8 mouse cellular contexts compared by ENCODE assay signal in the genomic region with DNA sequence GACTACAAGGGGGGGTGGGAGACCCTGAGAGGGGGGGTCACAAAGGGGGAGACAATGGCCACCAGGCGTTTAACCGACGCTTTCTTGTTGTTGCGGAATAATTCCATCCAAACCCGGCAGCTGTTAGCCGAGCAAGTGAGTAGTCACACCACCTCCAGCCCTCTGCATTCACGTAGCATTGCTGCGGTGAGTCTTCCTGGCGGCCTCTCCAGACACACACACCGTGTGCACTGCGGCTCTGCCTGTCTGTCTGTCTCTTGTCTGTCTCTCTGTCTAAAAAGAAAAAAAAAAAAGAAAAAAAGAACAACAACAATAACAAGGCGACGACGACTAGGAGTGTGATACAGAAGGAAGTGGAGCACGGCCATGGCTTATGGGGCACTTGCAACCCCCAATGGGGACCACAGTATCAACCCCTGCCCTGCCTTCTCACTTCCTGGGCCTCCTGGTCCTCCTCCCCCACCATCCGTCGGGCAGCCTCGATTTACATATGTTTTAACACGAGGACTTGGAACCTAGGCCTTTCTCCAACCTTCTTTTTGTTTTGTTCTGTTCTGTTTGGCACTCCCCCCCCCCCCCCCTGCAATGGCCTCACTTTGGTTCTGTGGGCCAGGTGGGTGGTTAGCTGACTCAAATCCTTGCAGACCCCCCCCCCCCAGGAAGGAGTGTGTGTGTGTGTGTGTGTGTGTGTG. TPM values are rescaled to one million over a fixed set of nuclear protein-coding genes. Genes with fewer than 3 reads are reported as not detected.
DNase-seq lines count a peak whose midpoint lies in the region; ATAC-seq and TF ChIP-seq lines count a peak whose summit lies in the region.

No protein-coding gene starts in this region.

- no peak for DNase-seq in testis, postnatal 10 days (ENCODE audit: low spot score)
- DNase-seq in cerebellum, adult 9-11 months, result peak; percentile 33
- peak; percentile 48 for DNase-seq in stomach, postnatal 0 days (ENCODE audit: low spot score)
- DNase-seq in urinary bladder, adult 2 months (ENCODE audit: low spot score), result no peak

- H3K27me3 ChIP-seq in testis, adult 2 months (ENCODE audit: control insufficient read depth, insufficient read depth, low read length), result no peaks in the 10 kb centered on the region
- no peaks in the 10 kb centered on the region for H3K27me3 ChIP-seq in heart, embryonic 16.5 days (ENCODE audit: control insufficient read depth, insufficient read depth, low read length)
- no peaks in the 10 kb centered on the region for H3K27me3 ChIP-seq in limb, embryonic 13.5 days
- no peaks in the 10 kb centered on the region for H3K27me3 ChIP-seq in midbrain, embryonic 13.5 days
- H3K27me3 ChIP-seq in stomach, postnatal 0 days (ENCODE audit: control insufficient read depth, insufficient read depth, low read length), result no peaks in the 10 kb centered on the region

- no peak for TF ChIP-seq POLR2A in testis, adult 2 months (IDR thresholded peaks at IDR 0.05; ENCODE audit: control insufficient read depth, low read depth, low read length)

- TF ChIP-seq CTCF in testis, adult 2 months (IDR thresholded peaks at IDR 0.05; ENCODE audit: control insufficient read depth, insufficient read depth, insufficient replicate concordance, low read depth, low read length), result no peak
- no peak for TF ChIP-seq CTCF in stomach, postnatal 0 days (IDR thresholded peaks at IDR 0.05; ENCODE audit: low read depth)

- peak overlapping the region; percentile 49; the same call in 1 of the 2 replicates for H3K27ac ChIP-seq in testis, adult 2 months (ENCODE audit: control insufficient read depth, insufficient read depth, low read depth, low read length)
- H3K27ac ChIP-seq in heart, embryonic 16.5 days (ENCODE audit: low read length), result peak overlapping the region; percentile 92
- H3K27ac ChIP-seq in limb, embryonic 13.5 days, result peak overlapping the region; percentile 99
- peak overlapping the region; percentile 92 for H3K27ac ChIP-seq in midbrain, embryonic 13.5 days
- peak overlapping the region; percentile 93 for H3K27ac ChIP-seq in stomach, postnatal 0 days (replicated peaks)

- no peak for TF ChIP-seq EP300 in stomach, postnatal 0 days (optimal IDR thresholded peaks at IDR 0.05)

- peak overlapping the region; percentile 95 for H3K4me2 ChIP-seq in heart, embryonic 16.5 days (ENCODE audit: low read depth, low read length)
- peak overlapping the region; percentile 88 for H3K4me2 ChIP-seq in limb, embryonic 13.5 days (replicated peaks)
- H3K4me2 ChIP-seq in midbrain, embryonic 13.5 days (replicated peaks), result peak overlapping the region; percentile 88
- H3K4me2 ChIP-seq in stomach, postnatal 0 days (replicated peaks; ENCODE audit: low read depth), result peak overlapping the region; percentile 100

- H3K4me1 ChIP-seq in testis, adult 2 months (ENCODE audit: control insufficient read depth, insufficient read depth, low read length), result peaks cover 14% of the 10 kb centered on the region
- peaks cover 25% of the 10 kb centered on the region for H3K4me1 ChIP-seq in heart, embryonic 16.5 days (ENCODE audit: control insufficient read depth, insufficient read depth, low read length)
- H3K4me1 ChIP-seq in limb, embryonic 13.5 days, result peaks cover 62% of the 10 kb centered on the region
- peaks cover 51% of the 10 kb centered on the region for H3K4me1 ChIP-seq in midbrain, embryonic 13.5 days (replicated peaks)
- H3K4me1 ChIP-seq in stomach, postnatal 0 days (replicated peaks; ENCODE audit: control insufficient read depth, insufficient read depth), result peaks cover 8% of the 10 kb centered on the region

- no peak for ATAC-seq in heart, embryonic 16.5 days (replicated peaks; ENCODE audit: extremely low read depth, insufficient read depth, low FRiP score)
- no peak for ATAC-seq in limb, embryonic 13.5 days (ENCODE audit: low FRiP score, low read depth)
- no peak for ATAC-seq in midbrain, embryonic 13.5 days
- no peak for ATAC-seq in stomach, postnatal 0 days (ENCODE audit: low FRiP score, low TSS enrichment)

- WGBS in heart, embryonic 16.5 days, result under 1% methylated on average over 19 of the region's 19 CpGs
- 1% methylated on average over 19 of the region's 19 CpGs for WGBS in limb, embryonic 13.5 days
- under 1% methylated on average over 19 of the region's 19 CpGs for WGBS in midbrain, embryonic 13.5 days
- WGBS in stomach, postnatal 0 days, result 0% methylated on average over 19 of the region's 19 CpGs

- H3K36me3 ChIP-seq in testis, adult 2 months (ENCODE audit: control insufficient read depth, insufficient read depth, low read length), result no peaks in the 10 kb centered on the region
- no peaks in the 10 kb centered on the region for H3K36me3 ChIP-seq in heart, embryonic 16.5 days (ENCODE audit: control insufficient read depth, insufficient read depth)
- H3K36me3 ChIP-seq in limb, embryonic 13.5 days, result no peaks in the 10 kb centered on the region
- H3K36me3 ChIP-seq in midbrain, embryonic 13.5 days, result no peaks in the 10 kb centered on the region
- no peaks in the 10 kb centered on the region for H3K36me3 ChIP-seq in stomach, postnatal 0 days (ENCODE audit: control insufficient read depth, insufficient read depth, low read length)

- peak overlapping the region; percentile 99 for H3K4me3 ChIP-seq in testis, adult 2 months (ENCODE audit: control insufficient read depth, low read depth, low read length)
- peak overlapping the region; percentile 85 for H3K4me3 ChIP-seq in heart, embryonic 16.5 days (ENCODE audit: low read length)
- peak overlapping the region; percentile 82 for H3K4me3 ChIP-seq in limb, embryonic 13.5 days
- peak overlapping the region; percentile 67 for H3K4me3 ChIP-seq in midbrain, embryonic 13.5 days (replicated peaks)
- peak overlapping the region; percentile 83 for H3K4me3 ChIP-seq in stomach, postnatal 0 days (ENCODE audit: low read depth, low read length)

- H3K9ac ChIP-seq in heart, embryonic 16.5 days (ENCODE audit: low read length), result peak overlapping the region; percentile 91
- H3K9ac ChIP-seq in limb, embryonic 13.5 days, result peak overlapping the region; percentile 86
- peak overlapping the region; percentile 71 for H3K9ac ChIP-seq in midbrain, embryonic 13.5 days (replicated peaks)
- H3K9ac ChIP-seq in stomach, postnatal 0 days (ENCODE audit: low read length), result peak overlapping the region; percentile 79

- H3K9me3 ChIP-seq in heart, embryonic 16.5 days (replicated peaks; ENCODE audit: control insufficient read depth, low read length), result no peaks in the 10 kb centered on the region
- H3K9me3 ChIP-seq in limb, embryonic 13.5 days, result no peaks in the 10 kb centered on the region
- H3K9me3 ChIP-seq in midbrain, embryonic 13.5 days, result no peaks in the 10 kb centered on the region
- H3K9me3 ChIP-seq in stomach, postnatal 0 days (ENCODE audit: control insufficient read depth, low read length), result no peaks in the 10 kb centered on the region

RNA-seq across cellular contexts. Expression of a gene that starts 1.0 kb away (rescaled TPM):
- polyA plus RNA-seq in testis, adult 2 months (2012; rRNA removed), result 26.4 and 30.0 TPM in 2 replicates
- polyA plus RNA-seq in heart, embryonic 16.5 days (2015; fragmentation: Nextera tagmentation; extraction: Ambion mirVana), result 8.6 and 9.0 TPM in 2 replicates
- polyA plus RNA-seq in limb, embryonic 13.5 days (2015; fragmentation: Nextera tagmentation; extraction: Ambion mirVana), result 13.4 and 15.0 TPM in 2 replicates
- polyA plus RNA-seq in midbrain, embryonic 13.5 days (2015; fragmentation: Nextera tagmentation; extraction: Ambion mirVana), result 13.4 and 15.0 TPM in 2 replicates
- 3.6 and 4.1 TPM in 2 replicates for polyA plus RNA-seq in stomach, postnatal 0 days (2015; fragmentation: Nextera tagmentation; extraction: Ambion mirVana)
- polyA plus RNA-seq in urinary bladder, adult 2 months (2012; rRNA removed), result 50.6 and 51.9 TPM in 2 replicates

RNA-seq across cellular contexts. Expression of a gene that starts 33.0 kb away (rescaled TPM):
- polyA plus RNA-seq in testis, adult 2 months (2012; rRNA removed), result 19.5 and 20.6 TPM in 2 replicates
- polyA plus RNA-seq in heart, embryonic 16.5 days (2015; fragmentation: Nextera tagmentation; extraction: Ambion mirVana), result 51.2 and 52.3 TPM in 2 replicates
- polyA plus RNA-seq in limb, embryonic 13.5 days (2015; fragmentation: Nextera tagmentation; extraction: Ambion mirVana), result 61.9 and 63.4 TPM in 2 replicates
- 18.5 and 20.4 TPM in 2 replicates for polyA plus RNA-seq in midbrain, embryonic 13.5 days (2015; fragmentation: Nextera tagmentation; extraction: Ambion mirVana)
- polyA plus RNA-seq in stomach, postnatal 0 days (2015; fragmentation: Nextera tagmentation; extraction: Ambion mirVana), result 41.0 and 44.6 TPM in 2 replicates
- polyA plus RNA-seq in urinary bladder, adult 2 months (2012; rRNA removed), result 80.8 and 95.4 TPM in 2 replicates

Comparison
In these comparisons a context has a peak if more than half of its experiments do, and no peak if none do; other contexts are left out.
1. H3K27ac ChIP-seq: peak in every context shown above with its lines; median percentile 99 in limb, embryonic 13.5 days; 93 in stomach, postnatal 0 days; 92 in heart, embryonic 16.5 days; 92 in midbrain, embryonic 13.5 days; 49 in testis, adult 2 months.
2. DNase-seq: peak in cerebellum, adult 9-11 months (single experiment) and stomach, postnatal 0 days (single experiment); none in testis, postnatal 10 days (single experiment) and urinary bladder, adult 2 months (single experiment).
3. Peak in every context shown above with its lines, with median percentiles within 50 percentile points of each other: H3K4me3 ChIP-seq, H3K4me2 ChIP-seq and H3K9ac ChIP-seq.